Mouse (Mus musculus) bone marrow macrophage, adult 2 months (primary cell): Measurements from ENCODE around the gene Egflam. TPM values are rescaled to one million over a fixed set of nuclear protein-coding genes. Genes with fewer than 3 reads are reported as not detected.

Experiments used
- H3K27ac ChIP-seq: 2 replicates; pipeline ENCODE4 v1.5.1; 2012; ENCODE audit warnings: low read depth, low read length; ENCODE audit not compliant: insufficient read depth
- H3K4me1 ChIP-seq: 2 replicates; pipeline ENCODE4 v1.6.1; 2012; ENCODE audit warnings: low read length; ENCODE audit not compliant: control insufficient read depth, insufficient read depth
- H3K4me3 ChIP-seq: 2 replicates; pipeline ENCODE4 v1.5.1; 2012; ENCODE audit warnings: mild to moderate bottlenecking, low read length, moderate library complexity; ENCODE audit not compliant: insufficient read depth
- CTCF ChIP-seq: IDR thresholded peaks from 2 replicates; pipeline ENCODE4 v1.5.1; 2012; ENCODE audit warnings: low read depth, mild to moderate bottlenecking, low read length, moderate library complexity
- POLR2A ChIP-seq: IDR thresholded peaks from 2 replicates; pipeline ENCODE4 v1.6.1; 2012; ENCODE audit warnings: mild to moderate bottlenecking, low read depth, low read length, borderline replicate concordance
- polyA plus RNA-seq: library from polyadenylated mRNA; stranded (reverse); fragments of >200 nt; gene quantifications from 2 replicates; pipeline ENCODE4 v1.2.4, GENCODE M21; 2012; ENCODE audit not compliant: missing spikeins, insufficient read depth, insufficient read length

Gene Egflam
- polyA plus RNA-seq, 1 experiment, result not detected

GRCm38 (mm10) chr15:7157658-7158057, 240.5 kb downstream of the Egflam start:
- H3K4me1 ChIP-seq, result peaks cover 2% of the 10 kb centered on the region; the same call in 1 of the 2 replicates
- TF ChIP-seq CTCF (no peak), POLR2A (no peak)
- H3K27ac ChIP-seq, result no peak overlapping the region
- no peak overlapping the region for H3K4me3 ChIP-seq
